Mouse (Mus musculus): ENCODE data around the gene Irf9. TPM values are rescaled to one million over a fixed set of nuclear protein-coding genes. Genes with fewer than 3 reads are reported as not detected.

Gene Irf9
- polyA plus RNA-seq, 2 experiments = 9.8 to 21.0 TPM

GRCm38 (mm10) chr14:55579511-55580496, 23.6 kb upstream of the Irf9 start:
- no peak for TF ChIP-seq POLR2A (IDR thresholded peaks at IDR 0.05; ENCODE audit: borderline replicate concordance, extremely low read depth, insufficient read depth, insufficient read length)
- H3K4me1 ChIP-seq (ENCODE audit: control insufficient read depth, insufficient read depth, low read length) = peaks cover 9% of the 10 kb centered on the region
- no peaks in the 10 kb centered on the region for H3K27me3 ChIP-seq (ENCODE audit: control insufficient read depth, insufficient read depth, low read length)
- ATAC-seq (ENCODE audit: low FRiP score, low read depth) (no peak), DNase-seq (ENCODE audit: low spot score) (no peak)
- peaks cover 19% of the 10 kb centered on the region for H3K36me3 ChIP-seq (ENCODE audit: control insufficient read depth, insufficient read depth, low read length)
- no peak overlapping the region for H3K27ac ChIP-seq (replicated peaks; ENCODE audit: low read depth, low read length)
- 80% methylated on average over 23 of the region's 23 CpGs for WGBS
- no peak overlapping the region for H3K4me2 ChIP-seq (replicated peaks; ENCODE audit: low read depth, low read length, severe bottlenecking)
- no peak overlapping the region for H3K9ac ChIP-seq (ENCODE audit: low read depth, low read length, severe bottlenecking)
- no peak overlapping the region for H3K4me3 ChIP-seq (replicated peaks; ENCODE audit: low read length)
- no peaks in the 10 kb centered on the region for H3K9me3 ChIP-seq (ENCODE audit: control insufficient read depth, low read length)

GRCm38 (mm10) chr14:55580731-55581130, 22.6 kb upstream of the Irf9 start:
- H3K9me3 ChIP-seq (ENCODE audit: control insufficient read depth, low read length) = no peaks in the 10 kb centered on the region
- H3K36me3 ChIP-seq (ENCODE audit: control insufficient read depth, insufficient read depth, low read length) = peaks cover 19% of the 10 kb centered on the region
- H3K27ac ChIP-seq (replicated peaks; ENCODE audit: low read depth, low read length) = no peak overlapping the region
- ATAC-seq (ENCODE audit: low FRiP score, low read depth) (no peak), DNase-seq (ENCODE audit: low spot score) (no peak)
- 94% methylated on average over 16 of the region's 16 CpGs for whole genome bisulfite sequencing
- H3K4me1 ChIP-seq (ENCODE audit: control insufficient read depth, insufficient read depth, low read length) = peaks cover 9% of the 10 kb centered on the region
- H3K27me3 ChIP-seq (ENCODE audit: control insufficient read depth, insufficient read depth, low read length) = no peaks in the 10 kb centered on the region
- no peak overlapping the region for H3K4me3 ChIP-seq (replicated peaks; ENCODE audit: low read length)
- no peak overlapping the region for H3K9ac ChIP-seq (ENCODE audit: low read depth, low read length, severe bottlenecking)
- no peak overlapping the region for H3K4me2 ChIP-seq (replicated peaks; ENCODE audit: low read depth, low read length, severe bottlenecking)
- TF ChIP-seq POLR2A (IDR thresholded peaks at IDR 0.05; ENCODE audit: borderline replicate concordance, extremely low read depth, insufficient read depth, insufficient read length) = no peak

GRCm38 (mm10) chr14:55581981-55582681, 21.2 kb upstream of the Irf9 start:
- no peak for TF ChIP-seq POLR2A (IDR thresholded peaks at IDR 0.05; ENCODE audit: borderline replicate concordance, extremely low read depth, insufficient read depth, insufficient read length)
- Histone ChIP-seq H3K4me2 (replicated peaks; ENCODE audit: low read depth, low read length, severe bottlenecking) (no peak overlapping the region), H3K4me3 (replicated peaks; ENCODE audit: low read length) (no peak overlapping the region), H3K27me3 (ENCODE audit: control insufficient read depth, insufficient read depth, low read length) (no peaks in the 10 kb centered on the region), H3K36me3 (ENCODE audit: control insufficient read depth, insufficient read depth, low read length) (peaks cover 22% of the 10 kb centered on the region), H3K27ac (replicated peaks; ENCODE audit: low read depth, low read length) (no peak overlapping the region), H3K9me3 (ENCODE audit: control insufficient read depth, low read length) (no peaks in the 10 kb centered on the region), H3K9ac (ENCODE audit: low read depth, low read length, severe bottlenecking) (no peak overlapping the region), H3K4me1 (ENCODE audit: control insufficient read depth, insufficient read depth, low read length) (peaks cover 9% of the 10 kb centered on the region)
- DNase-seq (ENCODE audit: low spot score) (no peak), ATAC-seq (ENCODE audit: low FRiP score, low read depth) (no peak)
- whole genome bisulfite sequencing = 75% methylated on average over 9 of the region's 9 CpGs

GRCm38 (mm10) chr14:55584303-55584701, 19.1 kb upstream of the Irf9 start:
- no peaks in the 10 kb centered on the region for H3K4me1 ChIP-seq (ENCODE audit: control insufficient read depth, insufficient read depth, low read length)
- H3K4me2 ChIP-seq (replicated peaks; ENCODE audit: low read depth, low read length, severe bottlenecking) = peak overlapping the region; percentile 54
- no peaks in the 10 kb centered on the region for H3K27me3 ChIP-seq (ENCODE audit: control insufficient read depth, insufficient read depth, low read length)
- ATAC-seq (ENCODE audit: low FRiP score, low read depth) (no peak), DNase-seq (ENCODE audit: low spot score) (no peak)
- H3K9me3 ChIP-seq (ENCODE audit: control insufficient read depth, low read length) = no peaks in the 10 kb centered on the region
- H3K4me3 ChIP-seq (replicated peaks; ENCODE audit: low read length) = peak overlapping the region; percentile 43
- no peak overlapping the region for H3K27ac ChIP-seq (replicated peaks; ENCODE audit: low read depth, low read length)
- H3K36me3 ChIP-seq (ENCODE audit: control insufficient read depth, insufficient read depth, low read length) = peaks cover 40% of the 10 kb centered on the region
- no peak for TF ChIP-seq POLR2A (IDR thresholded peaks at IDR 0.05; ENCODE audit: borderline replicate concordance, extremely low read depth, insufficient read depth, insufficient read length)
- WGBS = 37% methylated on average over 5 of the region's 5 CpGs
- H3K9ac ChIP-seq (ENCODE audit: low read depth, low read length, severe bottlenecking) = peak overlapping the region; percentile 48
